Mouse (Mus musculus): Measurements from ENCODE around the gene Actr3.

Actr3 gene

GRCm38 (mm10) chr1:125365576-125365975 lies 70.0 kb downstream of the Actr3 start:
- Histone ChIP-seq H3K36me3 (ENCODE audit: control insufficient read depth, insufficient read depth, low read length, poor library complexity, severe bottlenecking) (no peaks in the 10 kb centered on the region), H3K27me3 (ENCODE audit: control insufficient read depth, insufficient read depth, low read length, poor library complexity, severe bottlenecking) (no peaks in the 10 kb centered on the region)
- DNase-seq (ENCODE audit: low read depth, low spot score) = no peak

GRCm38 (mm10) chr1:125351416-125352037 lies 84.0 kb downstream of the Actr3 start:
- H3K27me3 ChIP-seq (ENCODE audit: control insufficient read depth, insufficient read depth, low read length, poor library complexity, severe bottlenecking) = no peaks in the 10 kb centered on the region
- no peak for DNase-seq (ENCODE audit: low read depth, low spot score)
- H3K36me3 ChIP-seq (ENCODE audit: control insufficient read depth, insufficient read depth, low read length, poor library complexity, severe bottlenecking) = no peaks in the 10 kb centered on the region

GRCm38 (mm10) chr1:125350843-125351242 lies 84.7 kb downstream of the Actr3 start:
- Histone ChIP-seq H3K36me3 (ENCODE audit: control insufficient read depth, insufficient read depth, low read length, poor library complexity, severe bottlenecking) (no peaks in the 10 kb centered on the region), H3K27me3 (ENCODE audit: control insufficient read depth, insufficient read depth, low read length, poor library complexity, severe bottlenecking) (no peaks in the 10 kb centered on the region)
- no peak for DNase-seq (ENCODE audit: low read depth, low spot score)

GRCm38 (mm10) chr1:125345854-125346253 lies 89.7 kb downstream of the Actr3 start:
- no peaks in the 10 kb centered on the region for H3K27me3 ChIP-seq (ENCODE audit: control insufficient read depth, insufficient read depth, low read length, poor library complexity, severe bottlenecking)
- no peak for DNase-seq (ENCODE audit: low read depth, low spot score)
- H3K36me3 ChIP-seq (ENCODE audit: control insufficient read depth, insufficient read depth, low read length, poor library complexity, severe bottlenecking) = no peaks in the 10 kb centered on the region

- DNase-seq (ENCODE audit: low read depth, low spot score) = no peak
- H3K36me3 ChIP-seq (ENCODE audit: control insufficient read depth, insufficient read depth, low read length, poor library complexity, severe bottlenecking) = no peaks in the 10 kb centered on the region
- no peaks in the 10 kb centered on the region for H3K27me3 ChIP-seq (ENCODE audit: control insufficient read depth, insufficient read depth, low read length, poor library complexity, severe bottlenecking)
Observed at GRCm38 (mm10) chr1:125345448-125345847, 90.1 kb downstream of the Actr3 start.

GRCm38 (mm10) chr1:125343105-125343504 lies 92.4 kb downstream of the Actr3 start:
- H3K27me3 ChIP-seq (ENCODE audit: control insufficient read depth, insufficient read depth, low read length, poor library complexity, severe bottlenecking) = no peaks in the 10 kb centered on the region
- DNase-seq (ENCODE audit: low read depth, low spot score) = no peak
- H3K36me3 ChIP-seq (ENCODE audit: control insufficient read depth, insufficient read depth, low read length, poor library complexity, severe bottlenecking) = no peaks in the 10 kb centered on the region

Measured in splenic B cell, adult 2 months (primary cell).